Mouse (Mus musculus) layer of hippocampus, adult 6 months (tissue): ENCODE measurements around the gene Mex3d. TPM values are rescaled to one million over a fixed set of nuclear protein-coding genes. Genes with fewer than 3 reads are reported as not detected.

Source experiments
- long read RNA-seq, 2 experiments: library from polyadenylated mRNA; unstranded; transcript quantifications; one replicate each; pipeline ENCODE4 v2.0.0; 2019 to 2020
- microRNA-seq: library from miRNA; unstranded; fragments of <30 nt; microRNA quantifications from one replicate; pipeline ENCODE4 v1.2.0, GENCODE M21; 2020
- polyA plus RNA-seq: library from polyadenylated mRNA; unstranded; fragments of <200 nt; fragmentation: Nextera tagmentation; gene quantifications from 2 replicates; pipeline ENCODE4 v1.2.3, GENCODE M21; 2021

The Mex3d gene
- polyA plus RNA-seq, result 1.4 and 2.5 TPM in 2 replicates
- long read RNA-seq, experiment 1, partial matches to known transcripts, result 0 of 3 reads
- long read RNA-seq, experiment 1, other reads (novel, unspliced or antisense), result 3 of 3 reads
- long read RNA-seq, experiment 2, partial matches to known transcripts, result 0 of 1 reads
- long read RNA-seq, experiment 2, other reads (novel, unspliced or antisense), result 1 of 1 reads

DNA sequence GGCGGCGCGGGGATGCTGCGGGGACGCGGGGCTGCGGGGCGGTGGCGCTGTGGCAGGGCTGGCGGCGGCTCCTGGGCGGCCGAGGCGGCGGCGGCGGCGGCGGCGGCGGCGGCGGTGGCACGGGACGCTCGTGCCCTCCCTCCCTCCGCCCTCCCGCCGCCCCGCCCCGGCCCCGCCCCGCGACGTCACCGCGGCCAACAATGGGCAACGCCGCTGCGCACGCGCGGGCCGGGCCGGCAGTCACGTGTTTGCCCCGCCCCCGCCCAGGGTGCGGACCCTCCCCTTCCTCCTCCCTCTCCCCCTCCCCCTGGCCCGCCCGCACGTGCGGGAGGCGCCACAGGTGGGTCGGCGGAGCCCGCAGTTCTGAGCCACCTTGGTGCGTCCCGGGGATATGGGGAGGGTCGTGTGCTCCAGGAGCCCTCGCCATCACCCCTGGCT is at the start of gene Mex3d:
Mex3d (minus strand) TSS at position 138 of the 438 bp plus-strand sequence.

GRCm38 (mm10) chr10:80433513-80434232 is 46.2 kb upstream of the Mex3d start, which contains the start of gene Tcf3:
Tcf3 (minus strand) TSS chr10:80433647.

DNA sequence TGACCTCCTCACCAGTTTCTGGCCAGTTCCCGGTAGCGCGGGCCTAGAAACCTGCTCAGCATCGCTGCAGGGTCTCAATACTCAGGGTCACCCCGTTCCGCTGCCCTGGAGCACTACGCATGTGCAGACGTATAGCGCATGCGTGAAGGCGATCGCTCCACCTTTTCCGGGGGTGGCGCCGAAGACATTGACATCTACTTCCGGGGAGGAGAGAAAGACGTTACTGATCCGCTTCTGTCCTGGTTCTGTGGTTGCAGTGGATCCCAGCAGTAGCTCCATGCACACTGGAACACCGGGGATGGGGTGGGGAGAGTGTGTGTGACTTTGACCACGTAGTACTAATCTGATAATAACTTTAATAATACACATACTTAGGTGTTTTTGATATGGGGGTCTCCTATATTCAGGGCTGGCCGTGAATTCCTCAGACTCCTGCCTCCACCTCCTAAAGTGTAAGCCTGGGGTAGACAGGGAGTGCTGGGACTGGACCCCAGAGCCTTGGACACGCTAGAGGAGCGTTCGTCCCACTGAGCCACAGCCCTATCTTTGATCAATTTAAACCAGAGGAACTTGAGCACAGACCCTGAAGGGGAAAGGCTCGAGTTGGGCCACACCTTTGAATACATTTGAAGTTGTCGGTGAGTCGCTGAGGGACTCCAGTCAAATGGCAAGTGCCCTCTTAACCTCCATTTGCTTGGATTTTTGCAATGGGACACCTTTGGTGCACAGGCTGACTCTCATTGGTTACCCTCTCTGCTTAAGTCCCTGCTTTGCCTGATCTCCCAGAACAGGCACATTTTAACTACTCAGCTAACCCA is 19.4 kb upstream of the Mex3d start, which contains the start of gene Uqcr11:
Uqcr11 (minus strand) TSS at position 147 of the 818 bp plus-strand sequence.

GRCm38 (mm10) chr10:80399191-80399972 is 11.9 kb upstream of the Mex3d start, which contains the start of gene Mbd3:
Mbd3 (minus strand) TSS chr10:80399550.

DNA sequence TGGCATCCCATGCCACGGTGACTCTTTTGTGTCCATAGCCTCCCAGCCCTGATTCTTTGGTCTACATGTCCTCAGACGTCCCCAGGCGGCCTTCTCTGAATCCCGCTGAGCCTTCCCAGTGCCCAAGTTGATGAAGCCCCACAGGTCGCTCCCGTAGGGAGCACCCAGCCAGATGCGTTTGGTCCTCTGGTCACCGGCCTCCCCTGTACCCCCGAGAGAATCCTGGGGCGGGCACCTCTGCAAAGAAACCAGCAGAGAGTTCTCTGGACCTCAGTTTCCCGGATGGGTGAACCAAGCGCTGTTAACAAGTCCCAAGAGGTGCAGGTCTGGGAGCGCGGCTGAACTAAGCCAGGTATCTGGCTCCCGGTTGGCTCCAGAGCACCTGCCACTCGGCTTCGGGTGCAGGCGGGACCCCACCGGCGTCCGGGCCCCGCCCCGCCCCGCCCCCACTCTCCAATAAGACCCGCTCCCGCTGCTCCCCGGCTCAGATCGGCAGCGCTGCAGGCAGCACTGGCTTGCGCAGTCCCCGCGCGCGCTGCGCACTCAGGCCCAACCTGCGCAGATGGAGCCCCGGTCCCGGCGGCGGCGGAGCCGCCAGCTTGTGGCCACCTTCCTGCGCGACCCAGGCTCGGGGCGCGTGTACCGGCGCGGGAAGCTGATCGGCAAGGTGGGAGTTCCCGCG is 31.3 kb downstream of the Mex3d start, which contains the start of gene Plk5:
Plk5 (plus strand) TSS at position 459 of the 682 bp plus-strand sequence.

GRCm38 (mm10) chr10:80348244-80348781 is 39.1 kb downstream of the Mex3d start, which contains the start of gene Adamtsl5:
Adamtsl5 (minus strand) TSS chr10:80348412.

Small RNA genes within 50 kb of the gene (microRNA-seq; reads per million reads assigned to microRNA genes)
- not detected for gene Gm22721

Other genes with a start within 250 kb of the Mex3d start
- 943 and 1,004 TPM in 2 replicates for gene Atp5d, start 249.0 kb downstream of the Mex3d start, polyA plus RNA-seq
- gene Cbarp, start 246.8 kb downstream of the Mex3d start, polyA plus RNA-seq, result 55.5 and 72.9 TPM in 2 replicates
- gene Midn, start 239.4 kb downstream of the Mex3d start, polyA plus RNA-seq, result 8.3 and 11.7 TPM in 2 replicates
- gene Cirbp, start 221.7 kb downstream of the Mex3d start, polyA plus RNA-seq, result 162 and 186 TPM in 2 replicates
- 10.6 and 11.0 TPM in 2 replicates for gene 1600002K03Rik, start 214.7 kb downstream of the Mex3d start, polyA plus RNA-seq
- 7.4 and 8.6 TPM in 2 replicates for gene Efna2, start 208.2 kb downstream of the Mex3d start, polyA plus RNA-seq
- gene Mum1, start 161.2 kb downstream of the Mex3d start, polyA plus RNA-seq, result 22.1 and 23.6 TPM in 2 replicates
- gene Ndufs7, start 138.5 kb downstream of the Mex3d start, polyA plus RNA-seq, result 865 and 922 TPM in 2 replicates
- gene Gamt, start 126.6 kb downstream of the Mex3d start, polyA plus RNA-seq, result 51.8 and 54.3 TPM in 2 replicates
- 3.0 and 3.1 TPM in 2 replicates for gene Dazap1, start 126.2 kb downstream of the Mex3d start, polyA plus RNA-seq
- gene Rps15, start 95.2 kb downstream of the Mex3d start, polyA plus RNA-seq, result 2,763 and 3,004 TPM in 2 replicates
- 15.7 and 18.9 TPM in 2 replicates for gene Apc2, start 91.7 kb downstream of the Mex3d start, polyA plus RNA-seq
- 33.2 and 34.9 TPM in 2 replicates for gene 2310011J03Rik, start 67.1 kb downstream of the Mex3d start, polyA plus RNA-seq
- gene Pcsk4, start 58.2 kb downstream of the Mex3d start, polyA plus RNA-seq, result 1.6 and 1.7 TPM in 2 replicates
- 7.6 and 9.0 TPM in 2 replicates for gene Reep6, start 57.7 kb downstream of the Mex3d start, polyA plus RNA-seq
- 2.3 and 3.4 TPM in 2 replicates for gene Adamtsl5, start 39.2 kb downstream of the Mex3d start, polyA plus RNA-seq
- gene Plk5, start 31.2 kb downstream of the Mex3d start, polyA plus RNA-seq, result 20.6 and 23.4 TPM in 2 replicates
- 41.8 and 43.3 TPM in 2 replicates for gene Mbd3, start 11.9 kb upstream of the Mex3d start, polyA plus RNA-seq
- gene Uqcr11, start 19.2 kb upstream of the Mex3d start, polyA plus RNA-seq, result 1,342 and 1,554 TPM in 2 replicates
- 7.2 and 9.6 TPM in 2 replicates for gene Tcf3, start 46.0 kb upstream of the Mex3d start, polyA plus RNA-seq
- gene Onecut3, start 107.2 kb upstream of the Mex3d start, polyA plus RNA-seq, result not detected in 2 replicates
- 0.09 and 0.10 TPM in 2 replicates for gene Atp8b3, start 151.5 kb upstream of the Mex3d start, polyA plus RNA-seq
- gene Rexo1, start 173.9 kb upstream of the Mex3d start, polyA plus RNA-seq, result 19.5 and 19.8 TPM in 2 replicates
- gene Klf16, start 189.7 kb upstream of the Mex3d start, polyA plus RNA-seq, result 7.5 and 8.9 TPM in 2 replicates
- 42.4 and 50.1 TPM in 2 replicates for gene Abhd17a, start 202.7 kb upstream of the Mex3d start, polyA plus RNA-seq
- gene Scamp4, start 215.2 kb upstream of the Mex3d start, polyA plus RNA-seq, result 116 and 118 TPM in 2 replicates
- 3.0 and 3.2 TPM in 2 replicates for gene Adat3, start 215.2 kb upstream of the Mex3d start, polyA plus RNA-seq
- 0.23 and 0.29 TPM in 2 replicates for gene Gm49322, start 218.4 kb upstream of the Mex3d start, polyA plus RNA-seq
- gene Csnk1g2, start 235.2 kb upstream of the Mex3d start, polyA plus RNA-seq, result 18.6 and 20.5 TPM in 2 replicates